Mouse (Mus musculus) limb, embryonic 14.5 days (tissue): Measurements from ENCODE around the gene Nanos1. TPM values are rescaled to one million over a fixed set of nuclear protein-coding genes. Genes with fewer than 3 reads are reported as not detected.

Source experiments
- ATAC-seq: fragments of 200-750 bp; cut with Nextera tagmentation; 2 replicates; pipeline ENCODE4 v1.8.0; 2017; ENCODE audit warnings: low read depth, moderate number of reproducible peaks, moderate TSS enrichment; ENCODE audit not compliant: low FRiP score
- DNase-seq: peaks from one replicate; pipeline ENCODE4 v3.0.0-alpha.2; 2015; ENCODE audit warnings: low spot score
- H3K27ac ChIP-seq: fragments of 300-500 bp; sonication (generic); replicated peaks from 2 replicates; pipeline ENCODE4 v1.5.1; 2014; ENCODE audit warnings: low read depth, mild to moderate bottlenecking, low read length, moderate library complexity, mixed read lengths
- H3K27me3 ChIP-seq: fragments of 300-500 bp; sonication (generic); 2 replicates; pipeline ENCODE4 v1.6.1; 2014; ENCODE audit warnings: low read length, mixed read lengths; ENCODE audit not compliant: control insufficient read depth, insufficient read depth
- H3K36me3 ChIP-seq: fragments of 300-500 bp; sonication (generic); 2 replicates; pipeline ENCODE4 v1.6.1; 2014; ENCODE audit warnings: mild to moderate bottlenecking, low read length, moderate library complexity, mixed read lengths; ENCODE audit not compliant: control insufficient read depth, insufficient read depth
- H3K4me1 ChIP-seq: fragments of 300-500 bp; sonication (generic); 2 replicates; pipeline ENCODE4 v1.6.1; 2014; ENCODE audit warnings: antibody characterized with exemption, low read length, mixed read lengths; ENCODE audit not compliant: control insufficient read depth, insufficient read depth
- H3K4me2 ChIP-seq: fragments of 300-500 bp; sonication (generic); replicated peaks from 2 replicates; pipeline ENCODE4 v1.6.1; 2014; ENCODE audit warnings: low read depth, mild to moderate bottlenecking, low read length, moderate library complexity; ENCODE audit not compliant: severe bottlenecking
- H3K4me3 ChIP-seq: fragments of 300-500 bp; sonication (generic); replicated peaks from 2 replicates; pipeline ENCODE4 v1.5.1; 2014; ENCODE audit warnings: low read length
- H3K9ac ChIP-seq: fragments of 300-500 bp; sonication (generic); 2 replicates; pipeline ENCODE4 v1.6.1; 2014; ENCODE audit warnings: mild to moderate bottlenecking, low read depth, low read length, moderate library complexity; ENCODE audit not compliant: severe bottlenecking
- H3K9me3 ChIP-seq: fragments of 300-500 bp; sonication (generic); 2 replicates; pipeline ENCODE4 v1.6.1; 2016; ENCODE audit warnings: low read length; ENCODE audit not compliant: control insufficient read depth
- POLR2A ChIP-seq: fragments of 200-500 bp; IDR thresholded peaks from 2 replicates; pipeline ENCODE4 v1.8.0; 2012; ENCODE audit warnings: inconsistent platforms, mild to moderate bottlenecking, moderate library complexity, borderline replicate concordance; ENCODE audit not compliant: insufficient read depth, insufficient read length; ENCODE audit errors: extremely low read depth
- WGBS: fragments of 180-500 bp; shearing (Covaris S2); extraction: QIAGEN DNeasy Blood & Tissue Kit; methylation state at CpG from one replicate; pipeline ENCODE4 v1.1.7; 2014; 5-methylcytosine and 5-hydroxymethylcytosine counted together
- polyA plus RNA-seq, 2 experiments: library from polyadenylated mRNA; depleted of rRNA in 1 of 2; stranded (reverse) in 1 of 2; unstranded in 1 of 2; fragments of >200 nt; fragmentation: Nextera tagmentation in 1 of 2; extraction: Ambion mirVana in 1 of 2; gene quantifications; 2 replicates each; pipeline versions ENCODE4 v1.2.1 to v1.2.3; 2012 to 2014

The Nanos1 gene
- polyA plus RNA-seq (2012; rRNA removed) (1.5 and 1.7 TPM in 2 replicates), polyA plus RNA-seq (2014; fragmentation: Nextera tagmentation; extraction: Ambion mirVana) (1.5 and 1.9 TPM in 2 replicates)

- Histone ChIP-seq H3K4me2 (peak within 1 kb of the TSS; percentile 92), H3K9ac (peak within 1 kb of the TSS; percentile 59), H3K4me1 (0 out of 2 replicates have a peak, but pooled peaks cover 4% of the 10 kb centered on the region), H3K36me3 (peaks cover 11% of the 10 kb centered on the region), H3K9me3 (no peaks in the 10 kb centered on the region), H3K27me3 (0 out of 2 replicates have a peak, but pooled peaks cover 4% of the 10 kb centered on the region), H3K4me3 (peak within 1 kb of the TSS; percentile 71), H3K27ac (no peak within 1 kb of the TSS)
- ATAC-seq (peak; percentile 91), DNase-seq (peak; percentile 84)
- 1% methylated on average over 45 of the region's 58 CpGs for WGBS
- TF ChIP-seq POLR2A = no peak
Measured at GRCm38 (mm10) chr19:60755438-60756191, at the start of gene Nanos1. Gene Nanos1, plus strand, starts transcription at chr19:60755987.

GRCm38 (mm10) chr19:60709193-60709900 is 46.4 kb upstream of the Nanos1 start:
- no peaks in the 10 kb centered on the region for H3K36me3 ChIP-seq

GRCm38 (mm10) chr19:60710196-60710595 is 45.6 kb upstream of the Nanos1 start:
- no peak for ATAC-seq
- DNase-seq = no peak
- H3K36me3 ChIP-seq = no peaks in the 10 kb centered on the region

More at GRCm38 (mm10) chr19:60709193-60709900, 46.4 kb upstream of the Nanos1 start:
- H3K9me3 ChIP-seq = no peaks in the 10 kb centered on the region
- DNase-seq (no peak), ATAC-seq (no peak)
- no peak overlapping the region for H3K4me3 ChIP-seq
- no peak overlapping the region for H3K27ac ChIP-seq
- H3K27me3 ChIP-seq = no peaks in the 10 kb centered on the region
- H3K9ac ChIP-seq = no peak overlapping the region
- no peaks in the 10 kb centered on the region for H3K4me1 ChIP-seq
- WGBS = 83% methylated on average over 4 of the region's 4 CpGs
- TF ChIP-seq POLR2A = no peak
- H3K4me2 ChIP-seq = no peak overlapping the region

GRCm38 (mm10) chr19:60712577-60712976 is 43.2 kb upstream of the Nanos1 start:
- H3K4me1 ChIP-seq = no peaks in the 10 kb centered on the region
- TF ChIP-seq POLR2A = no peak
- H3K4me2 ChIP-seq = no peak overlapping the region
- ATAC-seq (no peak), DNase-seq (no peak)
- H3K27ac ChIP-seq = no peak overlapping the region
- 84% methylated on average over 2 of the region's 2 CpGs for WGBS
- H3K9ac ChIP-seq = no peak overlapping the region
- H3K36me3 ChIP-seq = no peaks in the 10 kb centered on the region
- H3K27me3 ChIP-seq = no peaks in the 10 kb centered on the region
- no peaks in the 10 kb centered on the region for H3K9me3 ChIP-seq
- H3K4me3 ChIP-seq = no peak overlapping the region

More at GRCm38 (mm10) chr19:60710196-60710595, 45.6 kb upstream of the Nanos1 start:
- H3K4me2 ChIP-seq = no peak overlapping the region
- H3K4me3 ChIP-seq = no peak overlapping the region
- H3K4me1 ChIP-seq = no peaks in the 10 kb centered on the region
- no peak overlapping the region for H3K9ac ChIP-seq
- WGBS = 44% methylated on average over 3 of the region's 3 CpGs
- no peaks in the 10 kb centered on the region for H3K9me3 ChIP-seq
- no peak overlapping the region for H3K27ac ChIP-seq
- H3K27me3 ChIP-seq = no peaks in the 10 kb centered on the region
- TF ChIP-seq POLR2A = no peak

GRCm38 (mm10) chr19:60716381-60716780 is 39.4 kb upstream of the Nanos1 start:
- 88% methylated on average over 2 of the region's 2 CpGs for WGBS
- no peaks in the 10 kb centered on the region for H3K36me3 ChIP-seq
- no peaks in the 10 kb centered on the region for H3K27me3 ChIP-seq
- no peak overlapping the region for H3K4me2 ChIP-seq
- H3K4me1 ChIP-seq = no peaks in the 10 kb centered on the region
- TF ChIP-seq POLR2A = no peak
- no peak for ATAC-seq
- DNase-seq = no peak
- no peak overlapping the region for H3K9ac ChIP-seq
- no peaks in the 10 kb centered on the region for H3K9me3 ChIP-seq
- no peak overlapping the region for H3K4me3 ChIP-seq
- H3K27ac ChIP-seq = no peak overlapping the region
